Mouse (Mus musculus): ENCODE data around the gene Ppfibp2. TPM values are rescaled to one million over a fixed set of nuclear protein-coding genes. Genes with fewer than 3 reads are reported as not detected.

Gene Ppfibp2
- total RNA-seq, 1 experiment: 6.0 TPM

- no peak overlapping the region for H3K27ac ChIP-seq (ENCODE audit: insufficient read depth, low read depth, low read length, poor library complexity, severe bottlenecking)
- H3K36me3 ChIP-seq (ENCODE audit: control insufficient read depth, insufficient read depth, low read length, poor library complexity, severe bottlenecking): no peaks in the 10 kb centered on the region; the same call in 1 of the 2 replicates
- no peak for DNase-seq (ENCODE audit: low read depth, low spot score)
- no peak for TF ChIP-seq MAFK (IDR thresholded peaks at IDR 0.05; ENCODE audit: insufficient read depth, low read depth, low read length)
- no peak for TF ChIP-seq CHD2 (IDR thresholded peaks at IDR 0.05; ENCODE audit: low read depth, low read length)
- no peak for TF ChIP-seq ZNF384 (IDR thresholded peaks at IDR 0.05; ENCODE audit: low read depth, low read length)
- TF ChIP-seq ZC3H11A (IDR thresholded peaks at IDR 0.05; ENCODE audit: borderline replicate concordance, low read depth, low read length): no peak
- TF ChIP-seq HCFC1 (IDR thresholded peaks at IDR 0.05; ENCODE audit: borderline replicate concordance, insufficient read depth, low read length): no peak
- H3K9ac ChIP-seq (ENCODE audit: insufficient read depth, low read depth, low read length, poor library complexity, severe bottlenecking): no peak overlapping the region
- no peaks in the 10 kb centered on the region for H3K9me3 ChIP-seq (ENCODE audit: control insufficient read depth, insufficient read depth, low read depth, low read length)
- in situ Hi-C loops (cut with MboI; ENCODE audit: low sequenced_read_pairs in 2 of 2, unreplicated experiment in 2 of 2): loop anchor here in 1 of 2 experiments (25.0 kb wide), 1 partner anchor 534 kb away; the partner anchor contains the start of gene Rbmxl2
- peaks cover 0 to 6% of the 10 kb centered on the region in 2 experiments; a peak in 1 of 4 replicates for H3K4me1 ChIP-seq (ENCODE audit: control insufficient read depth in 2 of 2, insufficient read depth in 2 of 2, low read length in 2 of 2, poor library complexity in 1 of 2)
- no peak overlapping the region for H3K4me3 ChIP-seq (ENCODE audit: insufficient read depth in 1 of 2, low read depth in 1 of 2, low read length in 2 of 2, poor library complexity in 1 of 2, severe bottlenecking in 1 of 2)
Observed at GRCm38 (mm10) chr7:107746036-107746435, 151.0 kb downstream of the Ppfibp2 start.

- Histone ChIP-seq H3K36me3 (ENCODE audit: control insufficient read depth, insufficient read depth, low read length, poor library complexity, severe bottlenecking) (no peaks in the 10 kb centered on the region), H3K4me1 (ENCODE audit: control insufficient read depth in 2 of 2, insufficient read depth in 2 of 2, low read length in 2 of 2, poor library complexity in 1 of 2) (peaks cover 0 to 12% of the 10 kb centered on the region in 2 experiments; a peak in 2 of 4 replicates), H3K9ac (ENCODE audit: insufficient read depth, low read depth, low read length, poor library complexity, severe bottlenecking) (no peak overlapping the region), H3K4me3 (ENCODE audit: insufficient read depth in 1 of 2, low read depth in 1 of 2, low read length in 2 of 2, poor library complexity in 1 of 2, severe bottlenecking in 1 of 2) (no peak overlapping the region), H3K27ac (ENCODE audit: insufficient read depth, low read depth, low read length, poor library complexity, severe bottlenecking) (no peak overlapping the region), H3K9me3 (ENCODE audit: control insufficient read depth, insufficient read depth, low read depth, low read length) (no peaks in the 10 kb centered on the region)
- no peak for TF ChIP-seq HCFC1 (IDR thresholded peaks at IDR 0.05; ENCODE audit: borderline replicate concordance, insufficient read depth, low read length)
- no peak for TF ChIP-seq MAFK (IDR thresholded peaks at IDR 0.05; ENCODE audit: insufficient read depth, low read depth, low read length)
- no peak for TF ChIP-seq CHD2 (IDR thresholded peaks at IDR 0.05; ENCODE audit: low read depth, low read length)
- DNase-seq (ENCODE audit: low read depth, low spot score): no peak
- in situ Hi-C loops (cut with MboI; ENCODE audit: low sequenced_read_pairs in 2 of 2, unreplicated experiment in 2 of 2): loop anchor here in 1 of 2 experiments (25.0 kb wide), 1 partner anchor 535 kb away; the partner anchor contains the start of gene Rbmxl2
Observed at GRCm38 (mm10) chr7:107747476-107747875, 152.5 kb downstream of the Ppfibp2 start.

- in situ Hi-C loops (cut with MboI; ENCODE audit: low sequenced_read_pairs in 2 of 2, unreplicated experiment in 2 of 2): loop anchor here in 1 of 2 experiments (25.0 kb wide), 1 partner anchor 536 kb away; the partner anchor contains the start of gene Rbmxl2
- peak; percentile 72 for DNase-seq (ENCODE audit: low read depth, low spot score)
- H3K9me3 ChIP-seq (ENCODE audit: control insufficient read depth, insufficient read depth, low read depth, low read length): no peaks in the 10 kb centered on the region
Observed at GRCm38 (mm10) chr7:107747954-107748353, 152.9 kb downstream of the Ppfibp2 start.

GRCm38 (mm10) chr7:107749270-107749669 lies 154.3 kb downstream of the Ppfibp2 start:
- Histone ChIP-seq H3K4me3 (ENCODE audit: insufficient read depth in 1 of 2, low read depth in 1 of 2, low read length in 2 of 2, poor library complexity in 1 of 2, severe bottlenecking in 1 of 2) (no peak overlapping the region), H3K9me3 (ENCODE audit: control insufficient read depth, insufficient read depth, low read depth, low read length) (no peaks in the 10 kb centered on the region), H3K4me1 (ENCODE audit: control insufficient read depth in 2 of 2, insufficient read depth in 2 of 2, low read length in 2 of 2, poor library complexity in 1 of 2) (peaks cover 0 to 10% of the 10 kb centered on the region in 2 experiments; a peak in 2 of 4 replicates), H3K27ac (ENCODE audit: insufficient read depth, low read depth, low read length, poor library complexity, severe bottlenecking) (no peak overlapping the region), H3K36me3 (ENCODE audit: control insufficient read depth, insufficient read depth, low read length, poor library complexity, severe bottlenecking) (no peaks in the 10 kb centered on the region), H3K9ac (ENCODE audit: insufficient read depth, low read depth, low read length, poor library complexity, severe bottlenecking) (no peak overlapping the region)
- in situ Hi-C loops (cut with MboI; ENCODE audit: low sequenced_read_pairs in 2 of 2, unreplicated experiment in 2 of 2): loop anchor here in 1 of 2 experiments (25.0 kb wide), 1 partner anchor 537 kb away; the partner anchor contains the start of gene Rbmxl2
- no peak for TF ChIP-seq HCFC1 (IDR thresholded peaks at IDR 0.05; ENCODE audit: borderline replicate concordance, insufficient read depth, low read length)
- peak; percentile 55; the same call in 1 of the 2 replicates for TF ChIP-seq ZC3H11A (IDR thresholded peaks at IDR 0.05; ENCODE audit: borderline replicate concordance, low read depth, low read length)
- DNase-seq (ENCODE audit: low read depth, low spot score): peak; percentile 69

More at GRCm38 (mm10) chr7:107747954-107748353, 152.9 kb downstream of the Ppfibp2 start:
- Histone ChIP-seq H3K9ac (ENCODE audit: insufficient read depth, low read depth, low read length, poor library complexity, severe bottlenecking) (no peak overlapping the region), H3K4me1 (ENCODE audit: control insufficient read depth in 2 of 2, insufficient read depth in 2 of 2, low read length in 2 of 2, poor library complexity in 1 of 2) (peaks cover 0 to 10% of the 10 kb centered on the region in 2 experiments; a peak in 2 of 4 replicates), H3K27ac (ENCODE audit: insufficient read depth, low read depth, low read length, poor library complexity, severe bottlenecking) (no peak overlapping the region), H3K4me3 (ENCODE audit: insufficient read depth in 1 of 2, low read depth in 1 of 2, low read length in 2 of 2, poor library complexity in 1 of 2, severe bottlenecking in 1 of 2) (no peak overlapping the region), H3K36me3 (ENCODE audit: control insufficient read depth, insufficient read depth, low read length, poor library complexity, severe bottlenecking) (no peaks in the 10 kb centered on the region)
- no peak for TF ChIP-seq CHD2 (IDR thresholded peaks at IDR 0.05; ENCODE audit: low read depth, low read length)
- TF ChIP-seq ZC3H11A (IDR thresholded peaks at IDR 0.05; ENCODE audit: borderline replicate concordance, low read depth, low read length): peak; percentile 76; the same call in 1 of the 2 replicates
- TF ChIP-seq MAFK (IDR thresholded peaks at IDR 0.05; ENCODE audit: insufficient read depth, low read depth, low read length): no peak
- no peak for TF ChIP-seq HCFC1 (IDR thresholded peaks at IDR 0.05; ENCODE audit: borderline replicate concordance, insufficient read depth, low read length)
- no peak for TF ChIP-seq ZNF384 (IDR thresholded peaks at IDR 0.05; ENCODE audit: low read depth, low read length)

Data from ES-E14 (cell line).